Mouse (Mus musculus): ENCODE measurements around the gene Aurkb. TPM values are rescaled to one million over a fixed set of nuclear protein-coding genes. Genes with fewer than 3 reads are reported as not detected.
"Not testable (repeated sequence)": the region's sequence is repeated elsewhere in the genome, so short reads cannot be mapped to it uniquely, and the experiment has no call there.

The Aurkb gene
- polyA plus RNA-seq, 1 experiment from 2014 or later, result 29.6 TPM

DNA sequence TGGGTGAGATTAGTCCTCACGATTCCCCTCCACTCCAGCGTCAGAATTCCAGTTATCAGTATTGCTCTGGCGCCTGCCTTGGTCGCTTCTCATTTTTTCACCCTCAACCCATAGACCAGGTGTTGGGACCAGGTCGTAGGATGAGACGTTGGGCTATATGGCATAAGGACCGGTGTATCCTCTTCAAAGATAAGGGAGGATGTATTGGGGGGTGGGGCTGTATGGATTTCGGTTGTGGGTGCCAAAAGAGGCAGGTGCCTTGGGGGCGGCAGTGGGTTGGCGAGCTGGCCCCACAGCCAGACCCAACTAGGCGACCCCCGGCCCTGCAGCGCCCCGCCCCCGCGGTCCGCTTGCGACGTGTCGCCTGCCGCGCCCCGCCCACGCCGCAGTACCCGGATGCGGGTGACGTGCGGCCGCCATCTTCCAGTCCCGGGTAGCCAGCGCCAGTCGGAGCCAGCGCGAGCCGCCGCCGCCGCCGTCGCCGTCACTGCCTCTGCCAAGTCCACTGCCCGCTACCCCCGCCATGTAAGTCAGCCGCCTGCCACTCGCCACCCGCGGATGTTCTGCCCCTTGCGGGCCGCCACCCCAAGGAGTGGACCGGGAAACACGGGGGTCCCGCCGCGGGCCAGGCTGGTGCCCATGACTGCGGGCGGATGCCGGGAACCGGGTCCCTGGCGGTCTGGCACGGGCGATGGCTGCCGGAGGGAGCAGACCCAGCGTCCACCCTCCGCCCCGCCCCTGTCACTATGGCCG lies 42.8 kb downstream of the Aurkb start, which contains the start of gene Vamp2:
Vamp2 (plus strand) TSS at position 388 of the 753 bp plus-strand sequence.
- H3K4me3 ChIP-seq (replicated peaks; ENCODE audit: low read depth, low read length), result peak within 1 kb of the TSS; percentile 100
- H3K9me3 ChIP-seq (ENCODE audit: control insufficient read depth, low read length), result no peaks in the 10 kb centered on the region
- ATAC-seq (ENCODE audit: low FRiP score, low TSS enrichment) (peak; percentile 90), DNase-seq (peak; percentile 97)
- no peaks in the 10 kb centered on the region for H3K27me3 ChIP-seq (ENCODE audit: control insufficient read depth, insufficient read depth, low read length)
- peaks cover 18% of the 10 kb centered on the region for H3K36me3 ChIP-seq (ENCODE audit: control insufficient read depth, insufficient read depth, low read length)
- H3K4me2 ChIP-seq (ENCODE audit: low read length), result peak within 1 kb of the TSS; percentile 95
- H3K9ac ChIP-seq (replicated peaks; ENCODE audit: low read length), result peak within 1 kb of the TSS; percentile 100
- under 1% methylated on average over 66 of the region's 67 CpGs for WGBS
- H3K27ac ChIP-seq (replicated peaks; ENCODE audit: low read depth, low read length), result peak within 1 kb of the TSS; percentile 96
- H3K4me1 ChIP-seq (ENCODE audit: control insufficient read depth, insufficient read depth, low read length), result peaks cover 15% of the 10 kb centered on the region

DNA sequence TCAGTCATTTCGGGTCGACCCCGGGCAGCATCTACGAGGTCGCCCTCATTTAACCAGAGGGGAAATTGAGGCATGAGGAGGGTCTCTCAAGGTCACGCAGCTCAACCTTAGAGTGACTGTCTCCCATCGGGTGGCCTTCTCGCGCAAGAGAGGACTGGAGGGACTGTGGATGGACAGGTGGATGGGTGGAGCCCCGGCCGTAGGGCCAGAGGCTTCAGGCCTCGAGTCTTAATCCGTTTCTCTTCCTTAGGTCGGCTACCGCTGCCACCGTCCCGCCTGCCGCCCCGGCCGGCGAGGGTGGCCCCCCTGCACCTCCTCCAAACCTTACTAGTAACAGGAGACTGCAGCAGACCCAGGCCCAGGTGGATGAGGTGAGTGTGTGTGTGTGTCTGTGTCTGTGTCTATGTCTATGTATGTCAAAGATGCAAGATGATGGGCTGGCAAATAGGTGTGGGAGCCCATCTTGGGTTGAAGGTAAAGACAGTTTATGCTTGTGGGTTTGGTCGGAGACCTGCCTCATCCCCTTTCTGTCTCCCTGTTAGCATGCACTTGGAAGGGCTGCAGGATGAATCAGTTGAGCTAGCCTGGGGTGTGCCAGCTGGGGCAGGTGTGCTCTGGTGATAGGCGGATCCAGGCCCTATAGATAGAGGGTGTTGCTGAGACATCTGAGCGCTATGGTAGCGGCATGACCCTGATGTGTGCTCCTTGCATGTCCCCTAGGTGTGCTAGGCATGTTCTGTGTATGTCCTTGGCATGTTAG lies 43.6 kb downstream of the Aurkb start:
- 12% methylated on average over 25 of the region's 25 CpGs for WGBS

GRCm38 (mm10) chr11:69089616-69090290 lies 44.3 kb downstream of the Aurkb start:
- no peak for ATAC-seq (ENCODE audit: low FRiP score, low TSS enrichment)
- peaks cover 20% of the 10 kb centered on the region for H3K4me1 ChIP-seq (ENCODE audit: control insufficient read depth, insufficient read depth, low read length)
- peak overlapping the region; percentile 100 for H3K4me3 ChIP-seq (replicated peaks; ENCODE audit: low read depth, low read length)

More for the DNA sequence above, 43.6 kb downstream of the Aurkb start:
- peak; percentile 28; the same call in 1 of the 2 replicates for ATAC-seq (ENCODE audit: low FRiP score, low TSS enrichment)
- peaks cover 15% of the 10 kb centered on the region for H3K4me1 ChIP-seq (ENCODE audit: control insufficient read depth, insufficient read depth, low read length)
- no peaks in the 10 kb centered on the region for H3K9me3 ChIP-seq (ENCODE audit: control insufficient read depth, low read length)
- H3K4me3 ChIP-seq (replicated peaks; ENCODE audit: low read depth, low read length), result peak overlapping the region; percentile 100
- H3K36me3 ChIP-seq (ENCODE audit: control insufficient read depth, insufficient read depth, low read length), result peaks cover 18% of the 10 kb centered on the region
- H3K27me3 ChIP-seq (ENCODE audit: control insufficient read depth, insufficient read depth, low read length), result no peaks in the 10 kb centered on the region
- peak overlapping the region; percentile 95 for H3K4me2 ChIP-seq (ENCODE audit: low read length)
- DNase-seq, result no peak
- peak overlapping the region; percentile 100 for H3K9ac ChIP-seq (replicated peaks; ENCODE audit: low read length)
- peak overlapping the region; percentile 96 for H3K27ac ChIP-seq (replicated peaks; ENCODE audit: low read depth, low read length)

DNA sequence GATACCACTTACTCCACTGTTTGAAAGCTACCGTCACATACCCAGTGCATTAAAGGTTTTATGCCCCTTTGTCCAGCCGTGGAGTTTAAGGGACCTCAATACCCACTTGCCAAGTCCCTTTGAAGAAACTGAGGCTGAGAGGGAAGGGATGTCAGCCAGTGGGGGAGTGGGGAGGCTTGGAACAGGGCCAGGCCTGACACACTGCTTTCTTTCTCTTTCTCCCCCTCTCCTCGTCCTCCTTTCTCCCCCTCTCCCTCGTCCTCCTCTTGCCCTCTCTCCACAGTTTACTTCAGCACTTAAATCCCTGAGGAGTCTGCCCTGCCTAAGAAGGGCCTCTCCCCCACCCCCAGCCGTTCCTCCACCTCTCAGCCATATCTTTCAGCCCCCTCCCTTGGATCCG lies 44.9 kb downstream of the Aurkb start:
- DNase-seq (no peak), ATAC-seq (ENCODE audit: low FRiP score, low TSS enrichment) (no peak)
- Histone ChIP-seq H3K36me3 (ENCODE audit: control insufficient read depth, insufficient read depth, low read length) (peaks cover 18% of the 10 kb centered on the region), H3K4me2 (ENCODE audit: low read length) (peak overlapping the region; percentile 95), H3K27me3 (ENCODE audit: control insufficient read depth, insufficient read depth, low read length) (no peaks in the 10 kb centered on the region), H3K9ac (replicated peaks; ENCODE audit: low read length) (peak overlapping the region; percentile 100; the same call in 1 of the 2 replicates), H3K27ac (replicated peaks; ENCODE audit: low read depth, low read length) (no peak overlapping the region), H3K4me1 (ENCODE audit: control insufficient read depth, insufficient read depth, low read length) (peaks cover 22% of the 10 kb centered on the region), H3K4me3 (replicated peaks; ENCODE audit: low read depth, low read length) (0 out of 2 replicates have a peak overlapping the region, but pooled peaks have one; percentile 100), H3K9me3 (ENCODE audit: control insufficient read depth, low read length) (no peaks in the 10 kb centered on the region)
- 65% methylated on average over 6 of the region's 6 CpGs for whole genome bisulfite sequencing

More at GRCm38 (mm10) chr11:69089616-69090290, 44.3 kb downstream of the Aurkb start:
- Histone ChIP-seq H3K27ac (replicated peaks; ENCODE audit: low read depth, low read length) (peak overlapping the region; percentile 96), H3K27me3 (ENCODE audit: control insufficient read depth, insufficient read depth, low read length) (no peaks in the 10 kb centered on the region), H3K9me3 (ENCODE audit: control insufficient read depth, low read length) (no peaks in the 10 kb centered on the region), H3K4me2 (ENCODE audit: low read length) (peak overlapping the region; percentile 95), H3K36me3 (ENCODE audit: control insufficient read depth, insufficient read depth, low read length) (peaks cover 18% of the 10 kb centered on the region), H3K9ac (replicated peaks; ENCODE audit: low read length) (peak overlapping the region; percentile 100)
- 90% methylated on average over 12 of the region's 12 CpGs for WGBS
- DNase-seq, result no peak

GRCm38 (mm10) chr11:69091566-69092385 lies 46.3 kb downstream of the Aurkb start:
- Histone ChIP-seq H3K4me3 (replicated peaks; ENCODE audit: low read depth, low read length) (no peak overlapping the region), H3K9ac (replicated peaks; ENCODE audit: low read length) (no peak overlapping the region), H3K27ac (replicated peaks; ENCODE audit: low read depth, low read length) (no peak overlapping the region), H3K9me3 (ENCODE audit: control insufficient read depth, low read length) (no peaks in the 10 kb centered on the region), H3K4me2 (ENCODE audit: low read length) (no peak overlapping the region), H3K36me3 (ENCODE audit: control insufficient read depth, insufficient read depth, low read length) (peaks cover 18% of the 10 kb centered on the region), H3K4me1 (ENCODE audit: control insufficient read depth, insufficient read depth, low read length) (peaks cover 31% of the 10 kb centered on the region), H3K27me3 (ENCODE audit: control insufficient read depth, insufficient read depth, low read length) (no peaks in the 10 kb centered on the region)
- 66% methylated on average over 7 of the region's 7 CpGs for WGBS
- ATAC-seq (ENCODE audit: low FRiP score, low TSS enrichment) (no peak), DNase-seq (no peak)

DNA sequence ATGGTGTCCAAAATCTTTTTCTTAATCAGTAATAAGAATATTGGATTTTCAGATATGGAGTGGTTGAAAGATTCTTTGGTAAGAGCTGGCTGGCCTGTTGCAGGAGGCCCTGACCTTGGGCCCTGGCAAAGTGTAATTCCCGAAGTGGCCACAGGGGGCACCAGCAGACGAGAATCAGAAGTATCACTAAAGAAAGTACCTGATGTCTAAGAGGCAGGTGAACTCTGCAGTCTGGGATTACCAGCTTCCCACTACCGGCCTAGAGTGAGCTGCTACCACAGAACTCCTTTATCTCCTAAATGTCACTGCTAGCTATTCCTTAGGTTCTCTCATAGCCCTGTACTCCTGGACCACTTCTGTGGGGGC lies 46.9 kb downstream of the Aurkb start:
- no peaks in the 10 kb centered on the region for H3K27me3 ChIP-seq (ENCODE audit: control insufficient read depth, insufficient read depth, low read length)
- no peaks in the 10 kb centered on the region for H3K9me3 ChIP-seq (ENCODE audit: control insufficient read depth, low read length)
- H3K27ac ChIP-seq (replicated peaks; ENCODE audit: low read depth, low read length), result no peak overlapping the region
- ATAC-seq (ENCODE audit: low FRiP score, low TSS enrichment), result no peak
- H3K4me3 ChIP-seq (replicated peaks; ENCODE audit: low read depth, low read length), result no peak overlapping the region
- DNase-seq, result peak; percentile 86
- H3K36me3 ChIP-seq (ENCODE audit: control insufficient read depth, insufficient read depth, low read length), result peaks cover 18% of the 10 kb centered on the region
- peaks cover 37% of the 10 kb centered on the region for H3K4me1 ChIP-seq (ENCODE audit: control insufficient read depth, insufficient read depth, low read length)
- H3K9ac ChIP-seq (replicated peaks; ENCODE audit: low read length), result no peak overlapping the region
- WGBS, result 4% methylated on average over 3 of the region's 3 CpGs
- H3K4me2 ChIP-seq (ENCODE audit: low read length), result no peak overlapping the region

GRCm38 (mm10) chr11:69092871-69093270 lies 47.4 kb downstream of the Aurkb start:
- peaks cover 42% of the 10 kb centered on the region for H3K4me1 ChIP-seq (ENCODE audit: control insufficient read depth, insufficient read depth, low read length)

DNA sequence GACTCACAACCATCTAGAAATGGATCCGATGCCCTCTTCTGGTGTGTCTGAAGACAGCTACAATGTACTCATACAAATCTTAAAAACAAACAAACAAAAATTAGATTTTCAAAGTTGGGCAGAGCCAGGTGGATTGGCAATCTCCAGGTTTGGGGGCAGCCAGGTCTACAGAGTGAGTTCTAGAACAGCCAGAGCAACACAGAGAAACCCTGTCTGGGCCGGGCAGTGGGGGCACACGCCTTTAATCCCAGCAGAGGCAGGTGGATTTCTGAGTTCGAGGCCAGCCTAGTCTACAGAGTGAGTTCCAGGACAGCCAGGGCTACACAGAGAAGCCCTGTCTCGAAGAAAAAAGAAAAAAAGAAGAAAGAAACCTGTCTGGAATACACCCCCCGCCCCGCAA lies 48.4 kb downstream of the Aurkb start:
- 86% methylated on average over 7 of the region's 7 CpGs for WGBS

More at GRCm38 (mm10) chr11:69092871-69093270, 47.4 kb downstream of the Aurkb start:
- WGBS, result 87% methylated on average over 4 of the region's 4 CpGs
- ATAC-seq (ENCODE audit: low FRiP score, low TSS enrichment) (no peak), DNase-seq (no peak)
- H3K27ac ChIP-seq (replicated peaks; ENCODE audit: low read depth, low read length), result no peak overlapping the region
- no peaks in the 10 kb centered on the region for H3K9me3 ChIP-seq (ENCODE audit: control insufficient read depth, low read length)
- no peak overlapping the region for H3K4me2 ChIP-seq (ENCODE audit: low read length)
- no peaks in the 10 kb centered on the region for H3K27me3 ChIP-seq (ENCODE audit: control insufficient read depth, insufficient read depth, low read length)
- no peak overlapping the region for H3K4me3 ChIP-seq (replicated peaks; ENCODE audit: low read depth, low read length)
- no peak overlapping the region for H3K9ac ChIP-seq (replicated peaks; ENCODE audit: low read length)
- H3K36me3 ChIP-seq (ENCODE audit: control insufficient read depth, insufficient read depth, low read length), result peaks cover 18% of the 10 kb centered on the region

More for the DNA sequence above, 48.4 kb downstream of the Aurkb start:
- H3K27ac ChIP-seq (replicated peaks; ENCODE audit: low read depth, low read length); H3K9me3 ChIP-seq (ENCODE audit: control insufficient read depth, low read length); H3K4me3 ChIP-seq (replicated peaks; ENCODE audit: low read depth, low read length); ATAC-seq (ENCODE audit: low FRiP score, low TSS enrichment); H3K4me2 ChIP-seq (ENCODE audit: low read length); H3K9ac ChIP-seq (replicated peaks; ENCODE audit: low read length); DNase-seq; H3K27me3 ChIP-seq (ENCODE audit: control insufficient read depth, insufficient read depth, low read length): not testable (repeated sequence)
- Histone ChIP-seq H3K36me3 (ENCODE audit: control insufficient read depth, insufficient read depth, low read length) (peaks cover 18% of the 10 kb centered on the region), H3K4me1 (ENCODE audit: control insufficient read depth, insufficient read depth, low read length) (peaks cover 52% of the 10 kb centered on the region)
